Mouse (Mus musculus) liver, postnatal 0 days (tissue): ENCODE results near the gene Rbms2.

Experiments used
- CTCF ChIP-seq: sonication (generic); IDR thresholded peaks from 2 replicates; pipeline ENCODE4 v1.5.1; 2016; ENCODE audit warnings: antibody characterized with exemption, low read depth
- EP300 ChIP-seq: IDR thresholded peaks from 2 replicates; pipeline ENCODE4 v1.6.1; 2016; ENCODE audit warnings: antibody characterized with exemption, low read depth, mild to moderate bottlenecking

- no peak for TF ChIP-seq CTCF
- TF ChIP-seq EP300 = peak; percentile 71
Measured at GRCm38 (mm10) chr10:128228009-128228408, 47.9 kb upstream of the Rbms2 start.
